Mouse (Mus musculus) cerebellum, postnatal 10 days (tissue): ENCODE data around the gene Gm27179.
"Not testable (repeated sequence)": the region's sequence is repeated elsewhere in the genome, so short reads cannot be mapped to it uniquely, and the experiment has no call there.

Experiments
- DNase-seq, 2 experiments: peaks; one replicate each; pipeline ENCODE4 v3.0.0; 2021; ENCODE audit warnings: mixed read lengths in 2 of 2

Gm27179 gene

GRCm38 (mm10) chr14:69512449-69512848 lies at the start of gene Gm27179:
Gm27179 (minus strand) TSS chr14:69512549.
- DNase-seq, result not testable (repeated sequence)

- DNase-seq, result not testable (repeated sequence)
Measured at GRCm38 (mm10) chr14:69557550-69557949, 45.2 kb upstream of the Gm27179 start.

GRCm38 (mm10) chr14:69556820-69557219 lies 44.5 kb upstream of the Gm27179 start:
- not testable (repeated sequence) for DNase-seq

DNA sequence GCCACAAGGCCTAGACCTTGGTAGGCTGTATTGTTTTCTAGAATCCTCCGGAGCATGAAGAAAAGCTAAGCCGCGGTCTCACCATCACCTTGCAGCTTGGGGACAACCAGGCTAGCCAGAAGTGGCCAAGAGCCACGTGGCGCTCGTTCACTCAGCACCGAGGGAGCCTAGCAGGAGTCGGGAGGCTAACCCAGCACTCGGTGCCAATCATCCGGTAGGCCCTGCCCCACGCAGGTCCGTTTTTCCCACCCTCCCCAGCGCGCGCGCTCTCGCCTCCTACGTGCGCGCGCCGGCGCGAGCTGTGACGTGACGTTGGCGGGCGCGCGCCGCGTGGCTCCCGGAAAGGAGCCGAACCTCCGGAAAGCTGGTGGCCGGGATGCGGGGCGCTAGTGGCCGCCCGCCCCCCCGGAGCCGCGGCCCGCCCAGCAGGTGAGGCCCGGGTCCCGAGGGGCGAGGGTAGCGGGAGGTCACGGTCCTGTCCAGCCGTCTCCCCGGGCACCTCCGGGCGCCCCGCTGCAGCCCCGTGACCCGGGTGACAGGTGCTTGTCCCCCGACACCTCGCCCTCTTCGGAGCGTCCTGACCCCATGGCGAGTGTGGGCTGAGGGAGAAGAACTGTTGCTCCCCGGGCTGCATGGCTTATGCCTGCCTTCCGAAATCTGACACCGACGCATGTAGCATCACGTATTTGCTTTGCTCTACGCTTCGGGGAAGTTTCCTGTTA lies 42.9 kb upstream of the Gm27179 start, which contains the start of gene Entpd4b:
TSS of gene Entpd4b (plus strand) at position 315 of the 722 bp plus-strand sequence.
- not testable (repeated sequence) for DNase-seq

DNA sequence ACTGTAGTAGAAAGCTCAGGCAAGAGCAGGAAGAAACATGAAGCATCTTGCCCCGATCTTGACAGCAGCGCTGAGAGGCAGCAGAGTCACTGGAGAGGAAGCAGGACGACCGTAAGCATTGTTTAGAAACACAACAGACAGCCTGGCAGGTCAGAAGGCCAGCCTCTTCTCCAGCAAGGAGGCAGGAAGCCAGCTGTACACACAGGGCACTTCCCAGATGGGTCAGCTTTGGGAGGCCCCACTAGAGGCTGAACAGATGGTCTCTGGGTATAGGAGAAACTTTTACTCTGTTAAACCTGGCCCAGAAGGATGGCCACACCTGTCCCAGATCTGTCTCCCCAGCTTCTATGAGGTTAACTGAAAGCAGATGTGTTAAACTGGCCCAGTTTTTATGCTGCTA lies 35.0 kb upstream of the Gm27179 start:
- not testable (repeated sequence) for DNase-seq

GRCm38 (mm10) chr14:69545052-69545451 lies 32.7 kb upstream of the Gm27179 start:
- DNase-seq, result not testable (repeated sequence)

GRCm38 (mm10) chr14:69544033-69544432 lies 31.7 kb upstream of the Gm27179 start:
- DNase-seq, result not testable (repeated sequence)

GRCm38 (mm10) chr14:69542695-69543094 lies 30.3 kb upstream of the Gm27179 start:
- not testable (repeated sequence) for DNase-seq

DNA sequence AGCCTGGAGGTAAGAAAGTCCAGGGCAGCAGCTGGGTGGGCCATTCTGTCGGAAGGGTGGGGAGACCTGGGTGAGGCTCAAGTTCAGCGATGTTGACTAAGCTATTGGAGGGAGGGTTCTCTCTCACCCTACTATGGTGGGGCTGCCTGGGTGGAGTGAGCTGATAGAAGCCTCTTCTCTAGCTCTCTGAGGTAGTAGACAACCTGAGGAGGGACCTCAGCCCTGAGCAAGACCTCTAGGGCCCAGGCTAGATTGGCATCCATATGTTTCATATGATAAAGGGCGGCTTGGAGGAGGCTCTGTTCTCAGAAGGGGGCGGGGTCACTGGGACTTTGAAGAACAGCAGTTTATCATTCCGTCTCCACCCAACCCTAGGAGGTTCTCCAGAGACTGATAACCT lies 27.8 kb upstream of the Gm27179 start:
- DNase-seq, result not testable (repeated sequence)

DNA sequence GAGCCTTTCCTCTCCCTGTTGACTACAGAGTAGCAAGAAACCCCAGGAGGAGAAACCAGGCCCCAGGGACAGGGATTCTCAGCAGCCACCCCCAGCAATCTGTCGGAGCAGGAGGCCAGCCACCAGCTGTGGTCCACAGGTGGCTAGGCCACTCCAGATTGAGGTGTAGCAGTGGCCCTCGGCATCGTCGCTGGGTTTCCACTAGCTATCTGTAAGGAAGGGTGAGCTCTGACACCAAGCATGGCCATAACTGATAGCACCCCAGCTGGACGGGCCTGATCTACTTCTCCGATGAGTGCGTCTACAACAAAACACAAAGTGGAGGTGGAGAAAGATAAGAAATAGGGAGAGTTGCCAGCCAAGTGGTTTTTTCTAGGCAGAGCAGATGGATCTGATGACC lies 24.2 kb upstream of the Gm27179 start:
- not testable (repeated sequence) for DNase-seq

GRCm38 (mm10) chr14:69526202-69526601 lies 13.9 kb upstream of the Gm27179 start:
- not testable (repeated sequence) for DNase-seq

DNA sequence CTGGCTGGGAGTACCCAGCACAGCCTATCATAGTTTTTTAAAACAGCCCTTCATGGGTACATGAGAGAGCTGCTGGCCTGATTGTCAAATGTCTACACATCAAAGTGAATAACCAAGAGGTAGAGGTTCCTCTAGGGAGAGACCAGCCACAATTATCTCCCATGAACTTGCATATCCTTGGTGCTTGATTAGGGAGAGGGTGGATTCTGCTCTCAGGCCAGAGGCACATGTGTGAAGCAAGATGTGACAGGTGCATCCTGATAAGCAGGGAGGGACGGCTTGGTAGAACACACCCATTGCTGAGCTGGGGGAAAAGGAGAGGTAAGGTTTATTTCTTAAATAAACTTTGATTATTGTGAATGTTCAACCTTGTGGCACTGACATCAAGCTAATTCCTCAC lies 10.7 kb upstream of the Gm27179 start:
- DNase-seq, result not testable (repeated sequence)

- DNase-seq, result not testable (repeated sequence)
Measured at GRCm38 (mm10) chr14:69520810-69521209, 8.5 kb upstream of the Gm27179 start.

DNA sequence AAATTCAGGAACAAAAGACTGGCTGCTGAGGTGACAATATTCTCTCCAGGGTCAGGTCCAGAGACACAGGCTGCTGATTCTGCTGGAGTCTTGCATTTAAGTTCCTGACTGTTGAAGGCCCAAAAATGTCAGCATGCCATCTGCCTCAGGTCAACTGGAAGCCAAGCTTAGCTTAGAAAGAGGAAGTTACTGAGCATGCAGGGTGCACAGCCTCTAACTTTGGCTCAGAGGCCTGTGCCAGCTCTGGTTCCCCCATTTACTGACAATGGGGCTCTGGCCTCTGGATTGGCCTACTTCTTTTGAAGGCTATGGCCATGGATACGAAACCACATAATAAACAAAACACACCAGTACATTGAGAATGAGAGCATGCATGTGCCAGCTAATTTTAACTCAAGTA lies 5.3 kb downstream of the Gm27179 start:
- not testable (repeated sequence) for DNase-seq

GRCm38 (mm10) chr14:69503174-69503573 lies 9.2 kb downstream of the Gm27179 start, which contains the start of gene Gm16867:
Gm16867 (minus strand) TSS chr14:69503362.
- not testable (repeated sequence) for DNase-seq

- not testable (repeated sequence) for DNase-seq
Measured at GRCm38 (mm10) chr14:69502440-69503150, 9.8 kb downstream of the Gm27179 start.

GRCm38 (mm10) chr14:69496259-69496658 lies 16.1 kb downstream of the Gm27179 start:
- DNase-seq, result not testable (repeated sequence)

- DNase-seq, result not testable (repeated sequence)
Measured at GRCm38 (mm10) chr14:69494946-69495345, 17.4 kb downstream of the Gm27179 start.

GRCm38 (mm10) chr14:69494522-69494921 lies 17.8 kb downstream of the Gm27179 start:
- not testable (repeated sequence) for DNase-seq

- DNase-seq, result not testable (repeated sequence)
Measured at GRCm38 (mm10) chr14:69488001-69488400, 24.3 kb downstream of the Gm27179 start.

GRCm38 (mm10) chr14:69485466-69486135 lies 26.7 kb downstream of the Gm27179 start:
- DNase-seq, result not testable (repeated sequence)

DNA sequence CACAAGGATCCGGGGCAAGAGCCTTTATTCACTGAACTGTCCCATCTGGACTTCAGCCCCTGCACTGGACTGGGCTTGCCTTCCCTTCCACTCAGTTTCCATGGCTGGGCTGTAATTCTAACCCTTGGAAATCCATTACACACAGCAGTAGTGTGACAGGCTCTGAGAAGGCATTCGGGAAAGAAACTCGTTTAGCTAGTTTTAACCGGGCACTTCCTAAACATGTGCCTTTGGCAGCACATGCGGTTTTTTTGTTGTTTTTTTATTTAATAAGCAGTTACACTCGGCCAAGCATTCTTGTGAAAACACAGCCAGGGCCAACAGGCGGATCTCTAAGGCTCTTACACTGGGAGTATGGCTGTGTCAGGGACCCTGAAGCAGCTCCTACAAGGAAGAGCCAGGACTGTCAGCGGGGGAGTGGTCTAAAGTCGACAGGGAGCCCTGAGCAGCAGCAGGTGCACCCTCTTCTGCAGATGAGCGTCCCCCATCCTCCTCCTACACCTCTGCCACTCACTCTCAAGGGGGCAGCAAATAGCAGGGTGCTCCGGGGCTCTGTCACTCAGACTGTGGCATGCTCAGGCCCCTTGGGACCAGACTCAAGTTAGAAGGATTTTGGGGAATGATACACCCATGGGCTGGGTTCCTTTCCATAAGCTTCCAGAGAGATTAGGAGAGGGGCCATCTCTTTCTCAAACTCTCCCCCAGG lies 38.3 kb downstream of the Gm27179 start:
- DNase-seq, result not testable (repeated sequence)
